ENCODE assay signal across 19 mouse cellular contexts in genomic region chr2:62115346-62115745, GRCm38 (mm10).
DNase-seq lines count a peak whose midpoint lies in the region; ATAC-seq lines count a peak whose summit lies in the region.
"Had no signal": no experiment of that assay in that cellular context is flagged by ENCODE, and none has a peak within 500 bp of the region (broad histone marks: within the 10 kb centered on the region; RNA-seq: fewer than 3 reads in every experiment).

No protein-coding gene starts in this region.

- no peaks in the 10 kb centered on the region for H3K36me3 ChIP-seq in heart, embryonic 12.5 days
- H3K36me3 ChIP-seq: hindbrain, embryonic 10.5 days; limb, embryonic 15.5 days; liver, embryonic 15.5 days; neural tube, embryonic 13.5 days had no signal

- no peak overlapping the region for H3K4me2 ChIP-seq in heart, embryonic 12.5 days
- H3K4me2 ChIP-seq: limb, embryonic 15.5 days; liver, embryonic 15.5 days; neural tube, embryonic 13.5 days had no signal

- no peak for ATAC-seq in heart, embryonic 12.5 days (ENCODE audit: insufficient number of reproducible peaks, low FRiP score)

- H3K27me3 ChIP-seq in heart, embryonic 12.5 days (replicated peaks): no peaks in the 10 kb centered on the region
- H3K27me3 ChIP-seq: limb, embryonic 15.5 days; liver, embryonic 15.5 days; neural tube, embryonic 13.5 days had no signal

- 76% methylated on average over 4 of the region's 4 CpGs for WGBS in heart, embryonic 12.5 days

- H3K27ac ChIP-seq in heart, embryonic 12.5 days (ENCODE audit: poor library complexity, severe bottlenecking): no peak overlapping the region
- H3K27ac ChIP-seq: hindbrain, embryonic 10.5 days; limb, embryonic 15.5 days; liver, embryonic 15.5 days; neural tube, embryonic 13.5 days; stomach, postnatal 0 days had no signal

- no peaks in the 10 kb centered on the region for H3K9me3 ChIP-seq in heart, embryonic 12.5 days (replicated peaks)
- H3K9me3 ChIP-seq: hindbrain, embryonic 10.5 days; limb, embryonic 15.5 days; liver, embryonic 15.5 days; neural tube, embryonic 13.5 days had no signal

- peak; percentile 16 to 24 for DNase-seq in adrenal gland, postnatal 36 days
- no peak for DNase-seq in adrenal gland, postnatal 4 days (ENCODE audit: low spot score in 2 of 2)
- DNase-seq in layer of hippocampus, adult 8-10 months (ENCODE audit: low spot score in 2 of 2): peak; percentile 31 to 34
- no peak for DNase-seq in layer of hippocampus, postnatal 25 days (ENCODE audit: extremely low spot score in 1 of 2, low spot score in 1 of 2)
- DNase-seq in right cerebral cortex, postnatal 25 days: peak; percentile 27
- no peak for DNase-seq in right cerebral cortex, postnatal 10 days (ENCODE audit: low spot score in 2 of 2)
- peak; percentile 84 for DNase-seq in telencephalon, adult 2 months (ENCODE audit: low read depth, low spot score)
- DNase-seq: B cell, adult 2 months; gastrocnemius, postnatal 36 days; kidney, adult 18-20 months; kidney, postnatal 10 days; lung, postnatal 14 days; midbrain, embryonic 14.5 days had no signal

- H3K9ac ChIP-seq in heart, embryonic 12.5 days: no peak overlapping the region
- H3K9ac ChIP-seq: limb, embryonic 15.5 days; liver, embryonic 15.5 days; neural tube, embryonic 13.5 days had no signal

- H3K4me3 ChIP-seq in heart, embryonic 12.5 days: no peak overlapping the region
- H3K4me3 ChIP-seq: hindbrain, embryonic 10.5 days; limb, embryonic 15.5 days; liver, embryonic 15.5 days; neural tube, embryonic 13.5 days had no signal

- no peaks in the 10 kb centered on the region for H3K4me1 ChIP-seq in heart, embryonic 12.5 days (replicated peaks)
- H3K4me1 ChIP-seq: hindbrain, embryonic 10.5 days; limb, embryonic 15.5 days; liver, embryonic 15.5 days; neural tube, embryonic 13.5 days had no signal

Comparison
In these comparisons a context has a peak if more than half of its experiments do, and no peak if none do; other contexts are left out.
1. DNase-seq: peak in adrenal gland, postnatal 36 days (2 of 2), layer of hippocampus, adult 8-10 months (2 of 2), right cerebral cortex, postnatal 25 days (single experiment) and telencephalon, adult 2 months (single experiment); none in adrenal gland, postnatal 4 days (0 of 2), layer of hippocampus, postnatal 25 days (0 of 2) and right cerebral cortex, postnatal 10 days (0 of 2).